Mouse (Mus musculus) heart, embryonic 13.5 days (tissue): Measurements from ENCODE around the gene Gm20458. TPM values are rescaled to one million over a fixed set of nuclear protein-coding genes. Genes with fewer than 3 reads are reported as not detected.
A peak's percentile ranks its signal among the peaks of the same experiment; 100 is the strongest.

Experiments
- ATAC-seq: fragments of 200-750 bp; cut with Nextera tagmentation; 2 replicates; pipeline ENCODE4 v1.8.0; 2017; ENCODE audit warnings: moderate TSS enrichment; ENCODE audit not compliant: insufficient number of reproducible peaks, low FRiP score, low TSS enrichment; ENCODE audit errors: extremely low read depth
- H3K27ac ChIP-seq: fragments of 300-500 bp; sonication (generic); replicated peaks from 2 replicates; pipeline ENCODE4 v1.5.1; 2015; ENCODE audit warnings: moderate library complexity, mild to moderate bottlenecking, inconsistent platforms
- H3K27me3 ChIP-seq: fragments of 300-500 bp; sonication (generic); replicated peaks from 2 replicates; pipeline ENCODE4 v1.6.1; 2015; ENCODE audit warnings: mild to moderate bottlenecking, inconsistent platforms
- H3K36me3 ChIP-seq: fragments of 300-500 bp; sonication (generic); 2 replicates; pipeline ENCODE4 v1.6.1; 2015; ENCODE audit warnings: mild to moderate bottlenecking, inconsistent platforms
- H3K4me1 ChIP-seq: fragments of 300-500 bp; sonication (generic); 2 replicates; pipeline ENCODE4 v1.6.1; 2015; ENCODE audit warnings: inconsistent platforms
- H3K4me2 ChIP-seq: fragments of 300-500 bp; sonication (generic); 2 replicates; pipeline ENCODE4 v1.6.1; 2015; ENCODE audit warnings: inconsistent platforms, mild to moderate bottlenecking, moderate library complexity
- H3K4me3 ChIP-seq: fragments of 300-500 bp; sonication (generic); 2 replicates; pipeline ENCODE4 v1.5.1; 2015; ENCODE audit warnings: moderate library complexity, mild to moderate bottlenecking, inconsistent platforms
- H3K9ac ChIP-seq: fragments of 300-500 bp; sonication (generic); 2 replicates; pipeline ENCODE4 v1.6.1; 2015; ENCODE audit warnings: inconsistent platforms, mild to moderate bottlenecking, moderate library complexity
- H3K9me3 ChIP-seq: fragments of 300-500 bp; sonication (generic); 2 replicates; pipeline ENCODE4 v1.6.1; 2016; ENCODE audit warnings: inconsistent platforms
- WGBS: fragments of 180-500 bp; shearing (Covaris S2); methylation state at CpG from one replicate; pipeline ENCODE4 v1.1.7; 2015; ENCODE audit warnings: mixed read lengths; 5-methylcytosine and 5-hydroxymethylcytosine counted together
- polyA plus RNA-seq: library from polyadenylated mRNA; unstranded; fragments of >200 nt; fragmentation: Nextera tagmentation; extraction: Ambion mirVana; gene quantifications from 2 replicates; pipeline ENCODE4 v1.2.1, GENCODE M21; 2015

Gene Gm20458
- polyA plus RNA-seq, 1 experiment from 2014 or later: 11.7 TPM

DNA sequence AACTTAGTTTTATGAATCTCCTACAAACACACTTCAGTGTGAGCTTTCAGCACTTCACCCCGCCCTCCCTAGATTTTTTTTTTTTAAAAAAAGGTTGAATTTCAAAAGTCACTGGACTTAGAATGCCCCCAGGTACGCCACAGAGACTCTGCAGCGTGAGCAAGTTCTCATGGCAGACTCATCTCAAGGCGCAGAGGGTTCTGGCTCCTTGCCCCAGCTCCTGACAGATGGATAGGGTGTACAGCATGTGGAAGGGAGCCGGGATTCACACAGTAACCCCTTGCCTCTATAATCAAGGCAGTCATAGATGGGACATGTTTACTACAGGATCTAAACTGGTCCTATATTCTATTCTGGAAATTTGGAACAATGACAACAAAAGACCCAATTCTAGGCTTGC, 35.4 kb upstream of the Gm20458 start:
- ATAC-seq: no peak
- 77% methylated on average over 5 of the region's 5 CpGs for WGBS
- Histone ChIP-seq H3K4me1 (peaks cover 11% of the 10 kb centered on the region), H3K27me3 (0 out of 2 replicates have a peak, but pooled peaks cover 5% of the 10 kb centered on the region), H3K9me3 (no peaks in the 10 kb centered on the region), H3K27ac (no peak overlapping the region), H3K9ac (no peak overlapping the region), H3K4me3 (no peak overlapping the region), H3K4me2 (no peak overlapping the region), H3K36me3 (peaks cover 65% of the 10 kb centered on the region)

DNA sequence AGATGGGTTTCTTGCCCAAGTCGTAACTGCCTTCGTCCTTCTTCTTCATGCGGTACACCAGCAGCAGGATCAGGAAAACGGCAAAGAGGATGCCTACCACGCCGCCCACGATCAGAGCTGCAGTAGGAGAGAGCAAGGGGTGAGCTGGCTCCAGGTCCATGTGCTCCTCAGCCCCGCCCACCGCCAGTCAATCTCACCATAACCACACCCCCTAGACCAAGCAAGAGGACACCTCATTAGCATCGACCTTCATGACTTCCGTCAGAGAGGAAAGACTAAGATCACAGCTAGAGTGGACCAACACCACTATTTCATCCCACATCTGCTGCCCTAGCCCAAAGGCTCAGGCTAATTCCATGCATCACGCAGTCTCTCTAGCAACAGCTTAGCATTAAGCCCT, 34.6 kb upstream of the Gm20458 start:
- Histone ChIP-seq H3K4me2 (no peak overlapping the region), H3K27me3 (0 out of 2 replicates have a peak, but pooled peaks cover 5% of the 10 kb centered on the region), H3K9ac (no peak overlapping the region), H3K4me3 (no peak overlapping the region), H3K36me3 (peaks cover 65% of the 10 kb centered on the region), H3K9me3 (no peaks in the 10 kb centered on the region), H3K4me1 (peaks cover 18% of the 10 kb centered on the region), H3K27ac (no peak overlapping the region)
- no peak for ATAC-seq
- 19% methylated on average over 12 of the region's 12 CpGs for WGBS

DNA sequence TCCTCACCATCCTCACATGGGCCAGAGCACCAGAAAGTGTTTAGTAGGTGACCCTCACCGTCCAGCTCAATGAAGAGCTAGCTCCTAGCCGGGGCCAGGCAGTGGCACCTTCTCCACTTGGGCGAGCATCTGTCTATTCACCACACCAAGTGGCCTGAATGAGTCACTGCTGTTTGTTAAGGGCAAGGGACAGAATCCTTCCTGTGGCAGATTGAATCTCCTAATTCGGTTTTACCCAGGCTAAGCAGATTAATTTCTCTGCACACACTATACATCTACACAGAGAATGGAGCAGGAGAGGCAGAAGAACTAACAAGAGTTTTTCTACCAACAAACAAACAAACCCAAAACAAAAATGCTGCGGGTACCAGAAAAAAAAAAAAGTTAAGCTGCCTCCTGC, 33.8 kb upstream of the Gm20458 start:
- H3K27me3 ChIP-seq: 0 out of 2 replicates have a peak, but pooled peaks cover 5% of the 10 kb centered on the region
- ATAC-seq: no peak
- no peaks in the 10 kb centered on the region for H3K9me3 ChIP-seq
- H3K4me3 ChIP-seq: no peak overlapping the region
- H3K27ac ChIP-seq: no peak overlapping the region
- no peak overlapping the region for H3K4me2 ChIP-seq
- H3K4me1 ChIP-seq: peaks cover 26% of the 10 kb centered on the region
- H3K36me3 ChIP-seq: peaks cover 65% of the 10 kb centered on the region
- WGBS: 76% methylated on average over 5 of the region's 5 CpGs
- H3K9ac ChIP-seq: no peak overlapping the region

DNA sequence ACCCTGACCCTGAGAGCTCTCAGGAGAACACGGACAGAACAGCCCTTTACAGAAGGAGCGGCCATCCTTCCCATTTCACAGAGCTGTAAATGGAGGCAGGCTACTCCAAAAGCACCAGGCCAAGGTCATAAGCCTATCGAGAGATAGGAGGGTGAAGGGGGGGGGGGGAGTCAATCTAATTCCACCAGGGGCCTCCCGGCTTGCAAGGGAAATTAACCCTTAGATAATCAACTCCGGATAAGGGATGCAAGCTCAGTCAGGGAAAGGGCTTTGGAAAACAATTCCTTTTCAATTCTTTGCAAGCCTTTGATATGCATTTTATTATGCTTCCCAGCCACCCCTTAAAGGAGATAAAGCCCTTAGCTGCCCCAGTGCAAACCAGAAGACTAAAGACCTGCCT, 32.3 kb upstream of the Gm20458 start:
- WGBS: 41% methylated on average over 5 of the region's 5 CpGs
- Histone ChIP-seq H3K36me3 (peaks cover 62% of the 10 kb centered on the region), H3K4me3 (no peak overlapping the region), H3K9me3 (no peaks in the 10 kb centered on the region), H3K27ac (no peak overlapping the region), H3K9ac (no peak overlapping the region), H3K4me2 (no peak overlapping the region), H3K4me1 (peaks cover 41% of the 10 kb centered on the region), H3K27me3 (0 out of 2 replicates have a peak, but pooled peaks cover 5% of the 10 kb centered on the region)
- ATAC-seq: no peak

DNA sequence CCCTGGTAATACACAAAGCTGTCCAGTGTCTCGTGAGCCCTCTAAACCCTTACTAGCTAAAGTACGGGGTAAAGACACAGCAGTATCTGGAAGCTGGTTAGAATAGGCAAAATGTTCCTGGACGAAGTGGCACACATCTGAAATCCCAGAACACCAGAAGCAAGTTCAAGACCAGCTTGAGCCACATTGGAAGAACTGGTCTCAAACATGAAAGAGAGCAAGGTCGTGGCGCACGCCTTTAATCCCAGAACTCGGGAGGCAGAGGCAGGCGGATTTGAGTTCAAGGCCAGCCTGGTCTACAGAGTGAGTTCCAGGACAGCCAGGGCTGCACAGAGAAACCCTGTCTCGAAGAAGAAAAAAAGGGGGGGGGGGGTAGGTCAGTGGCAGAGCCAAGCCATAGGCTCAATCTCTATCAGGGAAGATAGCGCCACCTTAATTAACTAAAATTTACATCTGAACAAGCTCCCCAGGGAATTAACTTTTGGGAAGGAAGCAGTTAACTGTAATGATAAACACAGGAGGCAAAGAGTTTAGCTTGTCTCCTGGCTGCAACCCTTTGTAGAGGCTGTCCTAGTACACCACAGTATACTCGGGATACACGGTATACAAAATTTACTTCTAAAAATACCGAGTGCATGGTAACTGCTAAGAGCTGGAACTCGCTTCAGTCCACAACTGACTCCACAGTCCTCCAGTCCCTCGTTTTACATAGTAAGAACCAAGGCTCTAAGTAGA, 30.7 kb upstream of the Gm20458 start:
- Histone ChIP-seq H3K9me3 (no peaks in the 10 kb centered on the region), H3K36me3 (peaks cover 48% of the 10 kb centered on the region), H3K4me1 (peaks cover 55% of the 10 kb centered on the region), H3K27ac (0 out of 2 replicates have a peak overlapping the region, but pooled peaks have one; percentile 12), H3K9ac (no peak overlapping the region), H3K27me3 (0 out of 2 replicates have a peak, but pooled peaks cover 5% of the 10 kb centered on the region), H3K4me3 (no peak overlapping the region), H3K4me2 (peak overlapping the region; percentile 33; the same call in 1 of the 2 replicates)
- ATAC-seq: no peak
- 47% methylated on average over 15 of the region's 15 CpGs for WGBS

DNA sequence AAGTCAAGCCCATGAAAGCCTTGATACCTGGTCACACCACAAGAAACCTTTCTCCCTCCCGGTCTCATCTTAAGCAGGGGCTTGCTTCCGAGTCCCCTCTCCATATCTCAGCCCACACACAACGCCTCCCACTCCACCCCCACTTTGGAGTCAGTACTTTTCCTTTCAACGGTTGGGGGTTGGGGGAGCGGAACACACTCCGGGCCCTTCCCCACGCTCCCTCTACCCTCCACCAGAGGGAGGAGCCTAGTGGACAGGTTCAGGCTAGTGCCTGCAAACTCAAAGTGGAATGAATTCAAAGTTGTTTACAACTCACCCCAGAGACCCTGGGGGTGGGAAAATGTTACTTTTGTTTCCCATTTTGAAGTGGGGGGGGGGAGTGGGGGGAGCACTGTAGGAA, 30.1 kb upstream of the Gm20458 start:
- Histone ChIP-seq H3K4me2 (peak overlapping the region; percentile 33), H3K27ac (0 out of 2 replicates have a peak overlapping the region, but pooled peaks have one; percentile 12), H3K4me3 (no peak overlapping the region), H3K27me3 (0 out of 2 replicates have a peak, but pooled peaks cover 5% of the 10 kb centered on the region), H3K9me3 (no peaks in the 10 kb centered on the region), H3K4me1 (peaks cover 62% of the 10 kb centered on the region), H3K9ac (peak overlapping the region; percentile 54), H3K36me3 (peaks cover 42% of the 10 kb centered on the region)
- ATAC-seq: no peak
- 12% methylated on average over 7 of the region's 7 CpGs for WGBS

DNA sequence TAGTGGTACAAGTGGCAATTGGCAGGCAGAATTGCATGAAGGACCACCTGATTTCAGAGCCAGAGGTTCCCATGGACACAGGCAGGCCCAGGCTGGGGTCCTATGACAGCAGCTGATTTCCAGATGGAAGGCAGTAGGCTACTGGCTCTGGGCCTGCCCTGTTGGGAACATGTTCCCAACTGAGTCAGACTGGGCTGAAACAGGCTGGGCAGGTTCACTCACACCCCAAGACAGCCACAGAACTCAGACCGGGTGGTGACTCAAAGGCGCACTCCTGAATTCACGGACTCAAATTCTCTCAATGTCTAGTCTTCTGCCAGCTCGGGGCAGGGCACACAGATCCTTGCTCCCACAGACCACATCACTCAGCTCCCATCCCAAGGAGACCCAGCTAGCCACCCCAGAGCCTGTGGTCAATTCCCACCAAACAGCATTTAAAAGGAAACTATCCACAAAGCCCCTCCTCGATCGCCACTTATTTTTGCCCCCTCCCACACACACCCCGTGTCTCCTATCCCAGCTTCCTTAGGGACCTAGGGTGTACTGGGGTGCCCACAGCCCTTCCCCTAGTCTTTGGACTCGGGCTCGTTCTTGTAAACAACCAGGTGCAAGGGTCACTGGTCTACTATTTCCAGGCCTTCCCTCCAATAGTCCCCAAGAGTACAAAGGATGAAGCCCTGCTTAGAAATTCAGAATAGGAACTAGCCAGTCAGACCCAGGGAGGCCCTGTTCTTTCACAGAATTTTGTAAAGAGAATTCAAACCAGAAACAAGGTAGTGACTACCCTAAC, 28.9 kb upstream of the Gm20458 start:
- Histone ChIP-seq H3K4me2 (peak overlapping the region; percentile 53), H3K27ac (peak overlapping the region; percentile 76), H3K4me3 (no peak overlapping the region), H3K36me3 (peaks cover 31% of the 10 kb centered on the region), H3K9me3 (no peaks in the 10 kb centered on the region), H3K4me1 (peaks cover 74% of the 10 kb centered on the region), H3K9ac (peak overlapping the region; percentile 72), H3K27me3 (0 out of 2 replicates have a peak, but pooled peaks cover 5% of the 10 kb centered on the region)
- ATAC-seq: no peak
- WGBS: 63% methylated on average over 9 of the region's 9 CpGs

DNA sequence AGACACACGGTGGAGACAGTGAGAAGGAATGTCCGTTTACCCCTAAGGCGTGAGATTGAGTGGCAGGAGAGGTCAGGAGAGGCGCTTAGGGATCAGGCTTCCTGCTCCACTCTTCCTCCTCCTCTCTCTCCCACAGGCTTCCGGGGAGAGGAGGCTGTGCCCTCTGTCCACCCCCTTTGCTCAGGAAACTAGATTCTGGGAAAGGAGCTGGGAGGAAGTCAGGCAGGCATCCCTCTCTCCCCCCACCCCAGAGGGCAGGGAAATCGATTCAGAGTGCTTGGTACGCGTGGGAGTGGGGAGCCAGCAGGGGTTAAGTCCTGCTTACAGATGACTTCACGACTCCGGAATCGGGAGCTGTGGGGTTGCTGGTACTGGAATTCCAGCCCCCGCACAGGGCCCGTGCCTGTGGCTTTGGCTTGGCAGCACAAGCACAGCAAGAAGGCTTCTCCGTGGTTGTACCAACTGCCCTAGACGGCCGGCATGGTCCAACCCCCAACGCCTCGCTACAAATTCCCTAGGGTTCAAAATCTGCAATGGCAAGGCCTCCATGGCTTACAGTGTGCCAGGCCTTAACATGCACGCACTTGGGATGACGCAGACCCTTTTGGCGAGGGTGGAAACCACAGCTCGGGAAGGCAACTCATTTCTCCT, 28.1 kb upstream of the Gm20458 start:
- WGBS: 17% methylated on average over 22 of the region's 22 CpGs
- ATAC-seq: no peak
- peak overlapping the region; percentile 53 for H3K4me2 ChIP-seq
- H3K27ac ChIP-seq: peak overlapping the region; percentile 76
- H3K4me3 ChIP-seq: peak overlapping the region; percentile 24
- peaks cover 23% of the 10 kb centered on the region for H3K36me3 ChIP-seq
- H3K9ac ChIP-seq: peak overlapping the region; percentile 72
- H3K9me3 ChIP-seq: no peaks in the 10 kb centered on the region
- H3K4me1 ChIP-seq: peaks cover 82% of the 10 kb centered on the region
- 0 out of 2 replicates have a peak, but pooled peaks cover 5% of the 10 kb centered on the region for H3K27me3 ChIP-seq

DNA sequence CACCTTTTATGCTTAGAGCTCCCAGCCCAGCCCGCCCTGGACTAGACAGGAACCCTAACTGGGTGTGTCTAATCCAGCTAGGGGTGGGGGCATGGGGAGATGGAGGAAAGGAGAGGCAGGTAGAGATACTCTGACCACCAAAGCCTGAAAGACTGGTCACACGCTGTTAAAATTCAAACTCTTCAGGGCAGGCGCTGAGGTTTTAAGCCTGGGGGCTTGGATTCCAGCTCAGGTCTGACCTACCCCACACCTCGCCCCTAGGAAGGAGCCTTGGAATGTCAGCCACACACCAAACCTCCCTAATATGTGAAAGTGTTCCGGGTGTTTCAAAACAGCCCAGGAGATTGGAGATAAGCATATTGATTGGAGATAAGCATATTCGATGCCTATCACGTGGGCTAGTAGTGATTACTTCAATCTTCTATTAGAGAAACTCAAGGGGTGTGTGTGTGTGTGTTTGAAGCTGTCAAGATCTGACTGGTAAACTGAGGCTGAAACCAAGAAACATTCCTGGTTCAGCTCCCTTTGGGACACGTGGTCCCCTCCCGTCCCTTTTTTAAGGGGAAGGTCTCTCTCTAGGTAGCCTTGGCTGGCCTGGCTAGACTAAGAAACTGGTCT, 27.4 kb upstream of the Gm20458 start:
- peaks cover 16% of the 10 kb centered on the region for H3K36me3 ChIP-seq
- H3K4me3 ChIP-seq: no peak overlapping the region
- peak overlapping the region; percentile 76 for H3K27ac ChIP-seq
- no peaks in the 10 kb centered on the region for H3K9me3 ChIP-seq
- 0 out of 2 replicates have a peak, but pooled peaks cover 5% of the 10 kb centered on the region for H3K27me3 ChIP-seq
- peaks cover 86% of the 10 kb centered on the region for H3K4me1 ChIP-seq
- WGBS: 66% methylated on average over 9 of the region's 9 CpGs
- H3K9ac ChIP-seq: peak overlapping the region; percentile 72
- H3K4me2 ChIP-seq: peak overlapping the region; percentile 53
- ATAC-seq: no peak

DNA sequence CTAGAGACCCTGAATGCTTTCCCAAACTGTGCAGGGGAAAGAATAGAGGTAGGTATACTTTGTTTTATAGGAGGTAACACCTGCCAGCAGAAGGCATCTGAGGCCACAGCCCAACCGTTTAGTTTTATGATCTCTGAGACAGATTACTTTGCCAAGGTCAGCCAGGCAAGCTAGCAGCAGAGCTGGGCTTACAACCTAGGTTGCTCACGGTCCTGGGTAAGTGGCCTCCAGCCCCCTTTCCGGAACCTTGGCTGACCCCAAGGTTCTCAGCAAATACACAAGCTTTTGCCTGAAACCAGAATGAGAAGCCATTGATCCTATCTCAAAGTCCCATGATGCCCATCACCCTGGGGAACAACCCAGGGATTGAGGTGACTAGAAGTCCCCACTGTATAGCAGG, 26.1 kb upstream of the Gm20458 start:
- 68% methylated on average over 3 of the region's 3 CpGs for WGBS
- Histone ChIP-seq H3K27ac (no peak overlapping the region), H3K4me1 (peaks cover 92% of the 10 kb centered on the region), H3K9me3 (no peaks in the 10 kb centered on the region), H3K36me3 (peaks cover 3% of the 10 kb centered on the region), H3K4me3 (no peak overlapping the region), H3K9ac (no peak overlapping the region), H3K27me3 (no peaks in the 10 kb centered on the region), H3K4me2 (no peak overlapping the region)
- ATAC-seq: no peak
